Mouse (Mus musculus) lung, postnatal 0 days (tissue): ENCODE results near the gene Atpif1.

Experiments
- CTCF ChIP-seq: IDR thresholded peaks from 2 replicates; pipeline ENCODE4 v1.5.1; 2016; ENCODE audit warnings: antibody characterized with exemption, mild to moderate bottlenecking
- EP300 ChIP-seq: IDR thresholded peaks from 2 replicates; pipeline ENCODE4 v1.6.1; 2016; ENCODE audit warnings: antibody characterized with exemption, mild to moderate bottlenecking, control low read depth

GRCm38 (mm10) chr4:132565089-132565747, 31.8 kb upstream of the Atpif1 start:
- TF ChIP-seq CTCF: no peak
- no peak for TF ChIP-seq EP300
